Mouse (Mus musculus) small intestine, adult 2 months (tissue): ENCODE results near the gene A4galt. TPM values are rescaled to one million over a fixed set of nuclear protein-coding genes. Genes with fewer than 3 reads are reported as not detected.

Source experiments
- H3K27ac ChIP-seq: fragments of 200-500 bp; 2 replicates; pipeline ENCODE4 v1.5.1; 2012; ENCODE audit warnings: low read depth, low read length, control low read depth, inconsistent platforms; ENCODE audit not compliant: insufficient read depth
- H3K27me3 ChIP-seq: fragments of 200-500 bp; 2 replicates; pipeline ENCODE4 v1.6.1; 2012; ENCODE audit warnings: mild to moderate bottlenecking, moderate library complexity, low read length, inconsistent platforms; ENCODE audit not compliant: control insufficient read depth, insufficient read depth
- H3K36me3 ChIP-seq: fragments of 200-500 bp; 2 replicates; pipeline ENCODE4 v1.6.1; 2012; ENCODE audit warnings: mild to moderate bottlenecking, low read length, control low read depth, inconsistent platforms; ENCODE audit not compliant: control insufficient read depth, insufficient read depth
- H3K4me1 ChIP-seq: fragments of 200-500 bp; 2 replicates; pipeline ENCODE4 v1.6.1; 2012; ENCODE audit warnings: low read length, inconsistent platforms, mixed read lengths; ENCODE audit not compliant: control insufficient read depth, insufficient read depth, insufficient read length
- H3K4me3 ChIP-seq: fragments of 200-500 bp; 2 replicates; pipeline ENCODE4 v1.5.1; 2012; ENCODE audit warnings: low read depth, mild to moderate bottlenecking, control low read depth, inconsistent platforms, low read length, moderate library complexity
- CTCF ChIP-seq: fragments of 200-500 bp; IDR thresholded peaks from 2 replicates; pipeline ENCODE4 v1.5.1; 2012; ENCODE audit warnings: low read depth, mild to moderate bottlenecking, control low read depth, inconsistent platforms, low read length, moderate library complexity, mixed read lengths; ENCODE audit not compliant: insufficient replicate concordance, insufficient read length; ENCODE audit errors: extremely low read depth
- POLR2A ChIP-seq: fragments of 200-500 bp; IDR thresholded peaks from 2 replicates; pipeline ENCODE4 v1.6.1; 2012; ENCODE audit warnings: low read depth, mild to moderate bottlenecking, control low read depth, inconsistent platforms, low read length, moderate library complexity
- WGBS: fragments of 180-500 bp; shearing (Covaris S2); methylation state at CpG from one replicate; pipeline ENCODE4 v1.1.7; 2018; 5-methylcytosine and 5-hydroxymethylcytosine counted together
- polyA plus RNA-seq: library from polyadenylated mRNA; depleted of rRNA; stranded (reverse); fragments of >200 nt; gene quantifications from 2 replicates; pipeline ENCODE4 v1.2.3, GENCODE M21; 2012

A4galt gene
- polyA plus RNA-seq, 1 experiment: 16.7 TPM

- H3K27me3 ChIP-seq: no peaks in the 10 kb centered on the region
- no peak overlapping the region for H3K4me3 ChIP-seq
- TF ChIP-seq CTCF: no peak
- TF ChIP-seq POLR2A: no peak
- no peaks in the 10 kb centered on the region for H3K36me3 ChIP-seq
- 86% methylated on average over 5 of the region's 5 CpGs for WGBS
- peaks cover 9% of the 10 kb centered on the region; the same call in 1 of the 2 replicates for H3K4me1 ChIP-seq
- H3K27ac ChIP-seq: no peak overlapping the region
Observed at GRCm38 (mm10) chr15:83263405-83263804, 11.8 kb upstream of the A4galt start.

- Histone ChIP-seq H3K27ac (no peak overlapping the region), H3K4me3 (no peak overlapping the region), H3K4me1 (no peaks in the 10 kb centered on the region), H3K27me3 (no peaks in the 10 kb centered on the region), H3K36me3 (no peaks in the 10 kb centered on the region)
- WGBS: 54% methylated on average over 13 of the region's 13 CpGs
- no peak for TF ChIP-seq POLR2A
- no peak for TF ChIP-seq CTCF
Observed at GRCm38 (mm10) chr15:83257906-83258305, 6.3 kb upstream of the A4galt start.

- H3K36me3 ChIP-seq: no peaks in the 10 kb centered on the region
- H3K27ac ChIP-seq: no peak overlapping the region
- peaks cover 4% of the 10 kb centered on the region for H3K27me3 ChIP-seq
- TF ChIP-seq POLR2A (no peak), CTCF (no peak)
- WGBS: 79% methylated on average over 4 of the region's 4 CpGs
- no peak overlapping the region for H3K4me3 ChIP-seq
- H3K4me1 ChIP-seq: 0 out of 2 replicates have a peak, but pooled peaks cover 2% of the 10 kb centered on the region
Observed at GRCm38 (mm10) chr15:83256491-83256890, 4.9 kb upstream of the A4galt start.

GRCm38 (mm10) chr15:83255944-83256343 lies 4.4 kb upstream of the A4galt start:
- no peak for TF ChIP-seq POLR2A
- no peak for TF ChIP-seq CTCF
- Histone ChIP-seq H3K4me3 (no peak overlapping the region), H3K27me3 (peaks cover 9% of the 10 kb centered on the region), H3K27ac (no peak overlapping the region), H3K36me3 (no peaks in the 10 kb centered on the region), H3K4me1 (0 out of 2 replicates have a peak, but pooled peaks cover 2% of the 10 kb centered on the region)
- 91% methylated on average over 7 of the region's 7 CpGs for WGBS

GRCm38 (mm10) chr15:83255191-83255782 lies 3.7 kb upstream of the A4galt start:
- H3K27me3 ChIP-seq: peaks cover 14% of the 10 kb centered on the region
- TF ChIP-seq POLR2A: no peak
- TF ChIP-seq CTCF: peak; percentile 27; the same call in 1 of the 2 replicates
- WGBS: 94% methylated on average over 4 of the region's 4 CpGs
- H3K4me3 ChIP-seq: no peak overlapping the region
- H3K4me1 ChIP-seq: 0 out of 2 replicates have a peak, but pooled peaks cover 2% of the 10 kb centered on the region
- H3K36me3 ChIP-seq: no peaks in the 10 kb centered on the region
- H3K27ac ChIP-seq: no peak overlapping the region

GRCm38 (mm10) chr15:83254372-83255070 lies 2.9 kb upstream of the A4galt start:
- Histone ChIP-seq H3K4me3 (no peak overlapping the region), H3K27me3 (peaks cover 14% of the 10 kb centered on the region), H3K4me1 (0 out of 2 replicates have a peak, but pooled peaks cover 2% of the 10 kb centered on the region), H3K27ac (no peak overlapping the region), H3K36me3 (no peaks in the 10 kb centered on the region)
- TF ChIP-seq POLR2A (no peak), CTCF (no peak)
- WGBS: 65% methylated on average over 10 of the region's 10 CpGs

GRCm38 (mm10) chr15:83252060-83252459 lies 486 bp upstream of the A4galt start:
- Histone ChIP-seq H3K36me3 (no peaks in the 10 kb centered on the region), H3K4me3 (no peak overlapping the region), H3K27ac (peak overlapping the region; percentile 43; the same call in 1 of the 2 replicates), H3K4me1 (peaks cover 2% of the 10 kb centered on the region; the same call in 1 of the 2 replicates), H3K27me3 (peaks cover 14% of the 10 kb centered on the region)
- WGBS: 45% methylated on average over 14 of the region's 14 CpGs
- TF ChIP-seq POLR2A: no peak
